Mouse (Mus musculus) bone marrow, adult 2 months (tissue): ENCODE measurements at regions not wholly inside any gene's neighbourhood (a gene's known extent, or its start where the extent isn't known, plus 50 kb on each side); places are given as distances from the start of the nearest gene placed in this dataset.

ENCODE experiments used
- H3K27ac ChIP-seq: fragments of 200-500 bp; 2 replicates; pipeline ENCODE4 v1.5.1; 2012; ENCODE audit warnings: low read depth, mild to moderate bottlenecking, control low read depth, inconsistent platforms, low read length; ENCODE audit not compliant: control insufficient read depth, poor library complexity, insufficient read depth
- H3K4me1 ChIP-seq: fragments of 200-500 bp; 2 replicates; pipeline ENCODE4 v1.6.1; 2011; ENCODE audit warnings: low read length; ENCODE audit not compliant: control insufficient read depth, insufficient read depth
- H3K4me3 ChIP-seq: fragments of 200-500 bp; replicated peaks from 2 replicates; pipeline ENCODE3; 2011; ENCODE audit warnings: mild to moderate bottlenecking, low read depth, low read length, control low read depth; ENCODE audit not compliant: control insufficient read depth
- CTCF ChIP-seq: fragments of 200-500 bp; IDR thresholded peaks from 2 replicates; pipeline ENCODE4 v1.5.1; 2011; ENCODE audit warnings: low read length, control low read depth; ENCODE audit not compliant: control insufficient read depth, insufficient read depth
- POLR2A ChIP-seq: fragments of 200-500 bp; IDR thresholded peaks from 2 replicates; pipeline ENCODE4 v1.6.1; 2011; ENCODE audit warnings: low read depth, mild to moderate bottlenecking, control low read depth, low read length, borderline replicate concordance; ENCODE audit not compliant: control insufficient read depth
- WGBS: fragments of 180-500 bp; shearing (Covaris S2); methylation state at CpG from one replicate; pipeline ENCODE4 v1.1.7; 2018; 5-methylcytosine and 5-hydroxymethylcytosine counted together

DNA sequence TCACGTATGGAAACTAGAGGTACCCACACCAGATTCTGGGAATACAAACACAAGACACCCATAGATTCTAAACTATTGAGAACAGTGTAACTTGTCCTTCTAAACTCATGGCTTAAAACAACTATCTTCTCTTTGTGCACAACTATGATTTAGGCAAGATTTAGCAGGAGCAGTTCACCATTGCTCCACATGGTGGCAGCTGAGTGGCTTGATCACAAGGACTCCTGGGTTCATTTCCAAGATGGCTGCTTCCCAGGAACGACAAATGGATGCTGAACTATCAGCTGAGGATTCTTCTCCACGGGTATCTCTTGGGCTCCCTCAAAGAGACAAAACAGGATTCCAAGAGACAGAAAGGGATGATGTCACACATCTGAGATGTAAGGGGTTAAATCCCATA is 251.5 kb downstream of the Sp3 start:
- H3K27ac ChIP-seq = no peak overlapping the region
- no peaks in the 10 kb centered on the region for H3K4me1 ChIP-seq
- TF ChIP-seq POLR2A = no peak
- peak; percentile 44; the same call in 1 of the 2 replicates for TF ChIP-seq CTCF
- no peak overlapping the region for H3K4me3 ChIP-seq
- 39% methylated on average over 3 of the region's 3 CpGs for WGBS

DNA sequence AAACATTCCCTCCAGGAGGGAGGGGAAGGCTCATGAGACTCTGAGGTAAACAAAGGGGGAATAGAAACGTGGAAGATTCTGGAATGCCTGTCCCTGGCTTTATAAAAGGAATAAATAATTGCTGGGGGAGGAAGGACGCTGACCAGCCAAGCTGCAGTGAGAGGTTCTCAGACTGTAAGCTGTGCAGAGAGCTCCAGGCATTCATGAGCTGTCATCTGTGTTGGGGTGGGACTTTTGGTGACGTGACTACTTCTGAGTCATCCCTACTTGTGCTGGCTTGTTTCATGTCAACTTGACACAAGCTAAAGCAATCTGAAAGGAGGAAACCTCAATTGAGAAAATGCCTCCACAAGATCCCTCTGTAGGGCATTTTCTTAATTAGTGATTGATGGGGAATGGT is 246.9 kb downstream of the Sp3 start:
- H3K27ac ChIP-seq = no peak overlapping the region
- no peak for TF ChIP-seq POLR2A
- TF ChIP-seq CTCF = no peak
- H3K4me1 ChIP-seq = no peaks in the 10 kb centered on the region
- WGBS = 65% methylated on average over 3 of the region's 3 CpGs
- no peak overlapping the region for H3K4me3 ChIP-seq

DNA sequence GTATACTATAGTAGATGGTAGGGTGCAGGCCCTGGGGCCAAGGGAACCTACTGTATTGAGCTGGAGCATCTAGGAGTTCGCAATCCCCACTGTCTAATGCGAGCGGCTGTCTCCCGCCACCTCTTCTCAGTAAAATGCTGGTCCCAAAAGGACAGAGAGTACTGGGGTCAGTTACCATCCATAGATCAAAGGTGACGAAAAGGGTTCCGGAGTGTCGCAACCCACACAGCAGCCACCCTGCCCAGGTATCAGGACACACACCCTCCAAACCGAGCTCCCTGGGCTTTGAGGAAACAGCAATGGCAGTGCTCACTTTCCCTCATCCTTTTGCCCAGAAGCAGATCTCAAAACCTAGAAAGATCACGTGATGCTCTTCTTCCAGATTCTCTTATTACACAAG is 245.2 kb downstream of the Sp3 start:
- WGBS = 78% methylated on average over 9 of the region's 9 CpGs
- no peak overlapping the region for H3K4me3 ChIP-seq
- TF ChIP-seq CTCF (no peak), POLR2A (no peak)

DNA sequence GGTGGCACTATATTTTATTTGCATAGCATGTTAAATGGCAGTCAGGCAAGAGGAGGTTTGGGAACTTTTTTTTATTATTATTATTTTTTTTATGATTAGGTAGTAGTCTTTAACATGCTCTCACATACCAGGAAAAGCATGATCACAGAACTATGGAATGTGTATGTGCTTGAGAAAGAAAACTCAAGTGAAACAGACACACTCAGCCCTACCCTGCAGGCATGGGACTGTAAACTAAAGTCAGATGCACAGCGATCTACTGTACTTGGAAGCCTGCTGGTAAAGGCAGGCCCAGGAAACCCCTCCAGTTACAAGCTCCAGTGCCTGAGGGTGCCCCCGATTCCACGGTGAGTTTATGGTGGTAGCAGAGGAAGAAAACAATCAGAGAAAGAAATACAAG is 243.6 kb downstream of the Sp3 start:
- Histone ChIP-seq H3K27ac (no peak overlapping the region), H3K4me3 (no peak overlapping the region), H3K4me1 (no peaks in the 10 kb centered on the region)
- 85% methylated on average over 3 of the region's 3 CpGs for WGBS
- no peak for TF ChIP-seq POLR2A
- TF ChIP-seq CTCF = no peak

More for the DNA sequence above, 245.2 kb downstream of the Sp3 start:
- Histone ChIP-seq H3K27ac (no peak overlapping the region), H3K4me1 (no peaks in the 10 kb centered on the region)

DNA sequence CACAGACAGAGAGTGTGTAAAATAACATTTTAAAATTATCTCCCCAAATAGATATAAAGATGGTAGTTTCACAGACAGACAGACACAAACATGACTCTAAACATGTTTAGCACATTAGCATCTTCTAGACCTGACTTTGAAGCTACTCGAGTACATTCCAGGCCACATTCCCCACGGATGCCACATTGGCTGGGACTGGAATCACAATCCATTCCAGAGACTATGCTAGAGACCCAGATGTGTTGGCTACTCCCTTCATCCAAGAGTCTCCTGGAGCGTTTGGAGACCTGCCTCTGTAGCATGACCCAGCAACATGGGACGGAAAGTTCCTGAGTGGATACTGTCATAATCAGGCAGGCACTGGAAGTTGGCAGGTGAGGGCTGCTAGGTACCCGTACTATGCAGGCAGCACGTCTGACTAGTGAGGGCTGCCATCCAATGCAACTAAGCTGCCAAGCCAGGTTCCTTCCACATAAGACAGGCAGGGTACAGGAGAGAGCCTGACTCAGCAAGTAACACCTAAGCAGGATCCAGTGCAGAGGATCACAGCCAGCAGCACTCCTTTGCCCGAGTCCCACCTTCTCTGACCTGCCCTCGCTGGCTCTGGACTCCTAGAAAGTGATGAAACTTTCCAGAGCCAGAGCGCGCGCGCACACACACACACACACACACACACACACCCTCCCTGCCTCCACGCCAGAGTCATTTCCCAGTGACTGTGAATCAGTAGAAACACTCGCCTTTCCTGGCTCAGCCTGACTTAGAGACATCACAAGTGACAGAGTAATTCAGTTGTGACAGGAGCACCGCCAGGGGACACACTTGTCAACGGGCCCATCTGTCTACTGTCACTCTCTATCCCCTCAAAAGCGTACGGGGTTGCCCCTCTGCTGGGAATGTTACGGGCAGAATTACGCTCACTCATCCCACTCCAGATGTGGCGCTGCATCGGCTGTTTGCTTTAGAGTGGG is 239.6 kb downstream of the Sp3 start:
- TF ChIP-seq POLR2A (no peak), CTCF (no peak)
- Histone ChIP-seq H3K27ac (no peak overlapping the region), H3K4me3 (no peak overlapping the region), H3K4me1 (no peaks in the 10 kb centered on the region)
- WGBS = 69% methylated on average over 22 of the region's 22 CpGs

DNA sequence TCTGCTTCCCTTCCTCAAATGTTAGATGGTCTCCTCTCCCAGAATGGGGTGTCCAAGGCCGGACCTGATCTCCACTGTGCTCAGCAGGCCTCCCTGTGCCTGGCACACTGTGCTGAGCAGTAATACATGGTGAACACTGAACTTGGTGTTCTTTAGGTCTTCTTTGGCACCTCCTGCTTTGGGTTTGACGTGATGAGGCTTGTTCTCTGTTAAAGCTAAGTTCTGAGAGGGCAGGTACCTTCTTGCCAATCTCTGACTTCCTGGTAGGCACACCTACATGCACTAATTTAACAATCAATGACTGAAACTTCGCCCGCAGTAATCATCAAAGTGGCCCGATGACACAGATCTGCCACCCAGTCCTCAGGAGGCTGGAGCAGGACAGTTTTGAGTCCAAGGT is 238.5 kb downstream of the Sp3 start:
- TF ChIP-seq POLR2A (no peak), CTCF (no peak)
- Histone ChIP-seq H3K4me3 (no peak overlapping the region), H3K4me1 (no peaks in the 10 kb centered on the region), H3K27ac (no peak overlapping the region)
- WGBS = 75% methylated on average over 5 of the region's 5 CpGs

DNA sequence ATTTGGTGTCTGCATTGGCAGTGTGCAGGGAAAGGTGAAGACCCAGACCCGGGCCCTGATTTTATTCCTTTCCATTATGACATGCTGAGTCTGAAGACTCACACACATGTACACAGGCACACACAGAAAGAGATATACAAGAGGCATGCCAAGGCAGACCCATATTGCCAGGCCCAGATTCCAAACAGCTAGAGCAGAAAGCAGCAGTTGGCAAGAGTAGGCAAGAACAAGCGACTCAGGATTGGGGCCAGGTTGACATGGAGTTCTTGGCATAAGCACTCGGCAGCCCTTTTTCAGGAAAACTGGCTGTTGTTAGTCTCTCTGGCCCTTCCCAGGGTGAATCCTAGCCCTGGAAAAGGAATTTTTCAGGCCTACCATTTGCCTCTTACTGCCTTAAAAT is 236.6 kb downstream of the Sp3 start:
- WGBS = 76% methylated on average over 3 of the region's 3 CpGs
- H3K4me1 ChIP-seq = no peaks in the 10 kb centered on the region
- no peak overlapping the region for H3K27ac ChIP-seq
- TF ChIP-seq CTCF (no peak), POLR2A (no peak)
- H3K4me3 ChIP-seq = no peak overlapping the region

DNA sequence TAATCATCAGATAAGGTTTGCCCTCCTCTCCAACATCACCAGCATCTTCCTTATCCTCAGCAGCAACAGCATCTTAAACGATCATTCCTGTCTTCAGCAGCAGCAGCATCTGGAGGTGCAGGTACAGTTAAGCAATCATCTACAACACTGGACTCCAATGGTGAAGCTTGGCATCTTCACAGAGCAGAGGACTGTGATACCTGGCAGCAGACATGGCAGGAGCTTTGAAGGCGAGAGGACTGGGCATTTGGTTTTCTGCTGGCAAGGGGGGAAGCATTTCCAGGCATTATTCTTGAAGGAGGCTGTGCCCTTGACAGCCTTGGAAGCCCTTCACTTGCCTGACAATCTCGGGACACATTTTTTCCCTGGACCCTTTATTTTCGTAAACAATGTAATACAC is 235.3 kb downstream of the Sp3 start:
- WGBS = 62% methylated on average over 4 of the region's 4 CpGs
- no peak overlapping the region for H3K4me3 ChIP-seq
- TF ChIP-seq POLR2A (no peak), CTCF (no peak)
- H3K27ac ChIP-seq = no peak overlapping the region
- H3K4me1 ChIP-seq = no peaks in the 10 kb centered on the region
